Mouse (Mus musculus) kidney, adult 11 months (tissue): ENCODE data around the gene Fbxo40.

ENCODE experiments used
- DNase-seq: peaks from one replicate; pipeline ENCODE4 v3.0.0; 2022

The Fbxo40 gene

GRCm38 (mm10) chr16:36944895-36945424, 45.3 kb downstream of the Fbxo40 start:
- DNase-seq, result peak; percentile 83

- peak; percentile 36 for DNase-seq
Observed at GRCm38 (mm10) chr16:36943591-36943990, 46.7 kb downstream of the Fbxo40 start.

GRCm38 (mm10) chr16:36941895-36942294, 48.4 kb downstream of the Fbxo40 start:
- no peak for DNase-seq

- no peak for DNase-seq
Observed at GRCm38 (mm10) chr16:36941137-36941727, 49.0 kb downstream of the Fbxo40 start.

- DNase-seq, result no peak
Observed at GRCm38 (mm10) chr16:36935814-36936213, 54.5 kb downstream of the Fbxo40 start.

GRCm38 (mm10) chr16:36934841-36935620, 55.2 kb downstream of the Fbxo40 start, which contains the start of gene Hcls1:
TSS of gene Hcls1 (plus strand) at chr16:36934983.
- DNase-seq, result no peak

GRCm38 (mm10) chr16:36934131-36934840, 56.0 kb downstream of the Fbxo40 start:
- DNase-seq, result peak; percentile 24

- DNase-seq, result no peak
Observed at GRCm38 (mm10) chr16:36932546-36932945, 57.7 kb downstream of the Fbxo40 start.

- no peak for DNase-seq
Observed at GRCm38 (mm10) chr16:36931976-36932375, 58.3 kb downstream of the Fbxo40 start.

- DNase-seq, result no peak
Observed at GRCm38 (mm10) chr16:36931381-36931780, 58.9 kb downstream of the Fbxo40 start.

- DNase-seq, result no peak
Observed at GRCm38 (mm10) chr16:36930231-36931136, 59.8 kb downstream of the Fbxo40 start.

- DNase-seq, result no peak
Observed at GRCm38 (mm10) chr16:36929216-36929615, 61.1 kb downstream of the Fbxo40 start.

- DNase-seq, result no peak
Observed at GRCm38 (mm10) chr16:36928106-36928500, 62.2 kb downstream of the Fbxo40 start.

- no peak for DNase-seq
Observed at GRCm38 (mm10) chr16:36927495-36928105, 62.7 kb downstream of the Fbxo40 start.

- DNase-seq, result no peak
Observed at GRCm38 (mm10) chr16:36926514-36927447, 63.5 kb downstream of the Fbxo40 start.

GRCm38 (mm10) chr16:36925797-36926196, 64.5 kb downstream of the Fbxo40 start:
- DNase-seq, result no peak

- no peak for DNase-seq
Observed at GRCm38 (mm10) chr16:36925351-36925750, 64.9 kb downstream of the Fbxo40 start.

GRCm38 (mm10) chr16:36924312-36924711, 66.0 kb downstream of the Fbxo40 start:
- DNase-seq, result no peak

GRCm38 (mm10) chr16:36921980-36922379, 68.3 kb downstream of the Fbxo40 start:
- DNase-seq, result no peak

- DNase-seq, result no peak
Observed at GRCm38 (mm10) chr16:36921067-36921613, 69.1 kb downstream of the Fbxo40 start.
